Mouse (Mus musculus): ENCODE measurements at regions not wholly inside any gene's neighbourhood (a gene's known extent, or its start where the extent isn't known, plus 50 kb on each side); places are given as distances from the start of the nearest gene placed in this dataset.

GRCm38 (mm10) chr9:116293110-116293509 lies 118.0 kb upstream of the Tgfbr2 start:
- TF ChIP-seq CTCF (IDR thresholded peaks at IDR 0.05; ENCODE audit: low read depth): no peak
- no peak for TF ChIP-seq EP300 (optimal IDR thresholded peaks at IDR 0.05)
